Mouse (Mus musculus) MEL (cell line): ENCODE measurements around the gene Gprasp1.

Source experiments
- CTCF ChIP-seq, 3 experiments: IDR thresholded peaks in 2 of 3; conservative IDR thresholded peaks in 1 of 3; 2 replicates each; pipeline ENCODE4 v1.5.1; 2011 to 2012; ENCODE audit warnings: low read length in 3 of 3, low read depth in 2 of 3, mild to moderate bottlenecking in 2 of 3, improper control_type of control experiment in 1 of 3, inconsistent platforms in 1 of 3, mixed read lengths in 1 of 3, moderate library complexity in 1 of 3; ENCODE audit not compliant: control insufficient read depth in 1 of 3, insufficient read depth in 1 of 3, poor library complexity in 1 of 3, severe bottlenecking in 1 of 3
- POLR2AphosphoS2 ChIP-seq: IDR thresholded peaks from 2 replicates; pipeline ENCODE4 v1.6.1; 2011; ENCODE audit warnings: low read length, improper control_type of control experiment

DNA sequence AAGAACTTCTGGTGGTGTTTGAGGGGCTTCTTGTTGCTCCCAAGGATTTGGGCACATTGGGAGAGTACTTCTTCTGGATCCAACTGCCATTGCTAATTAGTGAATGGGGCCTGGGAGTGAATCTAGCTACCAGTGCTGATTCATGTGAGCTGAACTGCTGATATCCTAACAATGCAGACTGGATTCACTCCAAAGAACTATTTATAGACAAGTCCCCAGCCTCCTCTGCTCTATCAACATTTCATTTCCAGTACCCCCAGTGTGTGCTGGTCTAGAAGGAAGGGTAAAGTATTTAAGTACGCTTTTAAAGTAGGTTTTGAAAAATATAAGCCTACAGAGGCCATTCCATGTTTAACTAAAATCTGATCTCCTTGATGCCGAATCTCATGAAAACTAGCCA is 29.7 kb upstream of the Gprasp1 start:
- no peak for TF ChIP-seq POLR2AphosphoS2
- no peak for TF ChIP-seq CTCF (IDR thresholded peaks at IDR 0.05 in 2 of 3, conservative IDR thresholded peaks at IDR 0.05 in 1 of 3; ENCODE audit: control insufficient read depth in 1 of 3, insufficient read depth in 1 of 3, low read depth in 2 of 3, low read length in 3 of 3, poor library complexity in 1 of 3, severe bottlenecking in 1 of 3)
